ENCODE assay signal across 11 mouse cellular contexts in the genomic region with DNA sequence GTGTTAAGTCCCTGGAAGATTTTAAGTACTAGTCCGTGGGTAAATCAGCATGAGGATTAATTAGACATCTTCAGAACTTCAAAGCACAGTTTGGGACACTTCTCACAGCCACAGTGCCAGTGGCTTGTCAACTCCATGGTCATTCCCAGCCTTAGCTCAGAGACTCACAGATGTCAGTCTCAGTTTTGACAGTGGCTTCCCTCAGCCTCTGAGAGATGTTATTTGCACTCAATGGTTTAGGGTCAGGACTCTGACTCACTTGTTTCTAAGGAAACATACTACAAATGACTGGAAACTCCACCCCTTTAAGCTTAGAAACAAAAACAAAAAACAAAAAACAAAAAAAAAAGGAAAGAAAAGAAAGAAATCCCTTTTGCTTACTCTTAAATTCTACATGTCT. TPM values are rescaled to one million over a fixed set of nuclear protein-coding genes. Genes with fewer than 3 reads are reported as not detected.
DNase-seq lines count a peak whose midpoint lies in the region; ATAC-seq and TF ChIP-seq lines count a peak whose summit lies in the region.
"Had no signal": no experiment of that assay in that cellular context is flagged by ENCODE, and none has a peak within 500 bp of the region (broad histone marks: within the 10 kb centered on the region; RNA-seq: fewer than 3 reads in every experiment).

No protein-coding gene starts in this region.

- DNase-seq in layer of hippocampus, adult 2 months (ENCODE audit: low spot score in 2 of 2) = no peak
- DNase-seq in layer of hippocampus, adult 9-10 months (ENCODE audit: low spot score) = no peak
- peak; percentile 66 for DNase-seq in naive thymus-derived CD4-positive, alpha-beta T cell, adult 2 months (ENCODE audit: low read depth)
- DNase-seq in spleen, adult 18-20 months = no peak
- DNase-seq in gastrocnemius, postnatal 36 days = no peak
- no peak for DNase-seq in midbrain, embryonic 10.5 days (ENCODE audit: low spot score)
- DNase-seq: liver had no signal

- ATAC-seq in CD4-positive, CD25-positive, alpha-beta regulatory T cell, adult 4 months = peak; percentile 62
- ATAC-seq in common myeloid progenitor, adult 5-6 weeks (replicated peaks; ENCODE audit: low read depth, poor library complexity, severe bottlenecking) = peak; percentile 39; the same call in 1 of the 2 replicates
- ATAC-seq: forebrain, embryonic 16.5 days had no signal

- H3K27ac ChIP-seq in layer of hippocampus, adult 2 months = peak overlapping the region; percentile 72
- no peak overlapping the region for H3K27ac ChIP-seq in midbrain, embryonic 10.5 days (replicated peaks)

- no peaks in the 10 kb centered on the region for H3K9me3 ChIP-seq in midbrain, embryonic 10.5 days (replicated peaks)

- 0 out of 2 replicates have a peak, but pooled peaks cover 3% of the 10 kb centered on the region for H3K4me1 ChIP-seq in midbrain, embryonic 10.5 days

- TF ChIP-seq CTCF in layer of hippocampus, adult 2 months (conservative IDR thresholded peaks at IDR 0.05) = no peak

- no peaks in the 10 kb centered on the region for H3K27me3 ChIP-seq in midbrain, embryonic 10.5 days (ENCODE audit: low read depth, poor library complexity, severe bottlenecking)

- intact Hi-C loops in gastrocnemius, postnatal 36 days (cut with DNase I) = no loop called here

- WGBS in midbrain, embryonic 10.5 days = 26% methylated on average over 1 of the region's 1 CpGs

- H3K4me3 ChIP-seq in layer of hippocampus, adult 2 months = peak overlapping the region; percentile 38
- no peak overlapping the region for H3K4me3 ChIP-seq in midbrain, embryonic 10.5 days

- no peaks in the 10 kb centered on the region for H3K36me3 ChIP-seq in midbrain, embryonic 10.5 days

RNA-seq across cellular contexts. Expression of gene Gbp2, which starts 0.8 kb away (rescaled TPM):
- 1 to 10 TPM; 1.8 to 2.3 TPM for total RNA-seq in layer of hippocampus, adult 2 months (2021)
- 100 to 1,000 TPM; 157 to 166 TPM for polyA plus RNA-seq in CD4-positive, CD25-positive, alpha-beta regulatory T cell, adult 4 months (2017; shearing (Covaris generic))
- 16.2 and 19.8 TPM in 2 replicates for total RNA-seq in common myeloid progenitor, adult 5-6 weeks (2017)
- total RNA-seq in gastrocnemius, postnatal 36 days (2021) = 1 to 10 TPM; 2.9 to 3.4 TPM
- polyA plus RNA-seq in midbrain, embryonic 10.5 days (2016; fragmentation: Nextera tagmentation; extraction: Ambion mirVana) = 0.07 and 0.21 TPM in 2 replicates

RNA-seq across cellular contexts. Expression of gene Gbp2b, which starts 25.0 kb away (rescaled TPM):
- not detected for total RNA-seq in layer of hippocampus, adult 2 months (2021)
- 10 to 100 TPM; 27.5 to 35.1 TPM for polyA plus RNA-seq in CD4-positive, CD25-positive, alpha-beta regulatory T cell, adult 4 months (2017; shearing (Covaris generic))
- not detected in 2 replicates for total RNA-seq in common myeloid progenitor, adult 5-6 weeks (2017)
- total RNA-seq in gastrocnemius, postnatal 36 days (2021) = under 1 TPM in 1 of 2 experiments, not detected in 1; 0.12 TPM
- not detected in 2 replicates for polyA plus RNA-seq in midbrain, embryonic 10.5 days (2016; fragmentation: Nextera tagmentation; extraction: Ambion mirVana)
- polyA plus RNA-seq: embryonic facial prominence, embryonic 11.5 days; forebrain, embryonic 16.5 days had no signal

RNA-seq across cellular contexts. Expression of gene Gbp3, which starts 59.8 kb away (rescaled TPM):
- 1 to 10 TPM; 3.3 to 4.8 TPM for total RNA-seq in layer of hippocampus, adult 2 months (2021)
- 100 to 1,000 TPM; 101 to 122 TPM for polyA plus RNA-seq in CD4-positive, CD25-positive, alpha-beta regulatory T cell, adult 4 months (2017; shearing (Covaris generic))
- 38.0 and 46.6 TPM in 2 replicates for total RNA-seq in common myeloid progenitor, adult 5-6 weeks (2017)
- total RNA-seq in gastrocnemius, postnatal 36 days (2021) = 1 to 10 TPM; 3.9 to 5.6 TPM
- polyA plus RNA-seq in midbrain, embryonic 10.5 days (2016; fragmentation: Nextera tagmentation; extraction: Ambion mirVana) = 0.29 and 0.43 TPM in 2 replicates
